Mouse (Mus musculus): ENCODE measurements around the gene Smarca1.

Smarca1 gene

DNA sequence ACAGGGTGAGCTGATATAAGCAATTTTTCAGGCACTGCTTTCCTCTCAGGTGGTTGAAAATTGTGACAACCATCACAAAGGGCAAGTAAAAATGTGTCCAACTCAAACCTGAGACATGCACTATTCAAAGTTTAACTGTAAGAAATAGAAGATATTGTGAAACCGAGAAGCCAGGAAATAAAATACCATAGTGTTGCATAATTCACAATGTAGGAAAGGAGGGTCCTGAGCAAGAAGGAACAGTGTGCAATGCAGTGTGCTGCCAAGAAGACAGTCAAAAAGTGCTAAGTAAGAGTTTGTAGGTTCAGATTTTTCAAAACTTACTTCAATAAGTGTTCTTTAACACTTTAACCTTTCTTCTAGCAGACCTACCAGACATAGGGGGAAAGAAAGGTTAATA lies 128.3 kb downstream of the Smarca1 start:
- no peak for DNase-seq (ENCODE audit: low read depth, low spot score)

DNA sequence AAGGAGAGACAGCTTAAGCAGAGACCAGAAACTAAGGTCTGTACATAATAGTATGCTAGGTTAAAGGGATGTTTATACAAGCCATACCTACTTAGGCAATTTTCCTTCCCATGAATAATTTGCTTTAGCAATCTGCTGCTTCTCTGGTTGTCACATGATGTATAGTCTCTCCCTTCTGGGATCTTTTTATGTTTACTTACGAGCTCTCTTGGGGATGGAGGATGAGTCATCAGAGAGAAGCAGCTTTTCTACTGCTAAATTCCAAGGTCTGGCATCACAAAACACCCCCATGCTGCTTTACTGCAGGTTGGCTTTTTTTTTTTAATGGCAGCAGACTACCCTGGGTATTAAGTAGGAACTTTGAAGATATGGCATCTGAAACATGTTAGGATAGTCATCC lies 132.6 kb downstream of the Smarca1 start:
- DNase-seq (ENCODE audit: low read depth, low spot score), result no peak
